Mouse (Mus musculus) embryonic facial prominence, embryonic 11.5 days (tissue): ENCODE results near the gene Lcmt1. TPM values are rescaled to one million over a fixed set of nuclear protein-coding genes. Genes with fewer than 3 reads are reported as not detected.

Source experiments
- ATAC-seq: fragments of 200-750 bp; cut with Nextera tagmentation; replicated peaks from 2 replicates; pipeline ENCODE4 v1.8.0; 2017; ENCODE audit warnings: low read depth; ENCODE audit not compliant: insufficient number of reproducible peaks, low FRiP score, low TSS enrichment
- DNase-seq: peaks from one replicate; pipeline ENCODE4 v3.0.0-alpha.2; 2015; ENCODE audit warnings: low spot score
- H3K27ac ChIP-seq: fragments of 300-500 bp; sonication (generic); replicated peaks from 2 replicates; pipeline ENCODE4 v1.5.1; 2014; ENCODE audit warnings: mild to moderate bottlenecking, low read depth, low read length, control low read depth
- H3K27me3 ChIP-seq: fragments of 300-500 bp; sonication (generic); 2 replicates; pipeline ENCODE4 v1.6.1; 2014; ENCODE audit warnings: mild to moderate bottlenecking, low read length, moderate library complexity, mixed read lengths; ENCODE audit not compliant: control insufficient read depth, insufficient read depth
- H3K36me3 ChIP-seq: fragments of 300-500 bp; sonication (generic); replicated peaks from 2 replicates; pipeline ENCODE4 v1.6.1; 2014; ENCODE audit warnings: low read depth, mild to moderate bottlenecking, low read length, moderate library complexity, mixed read lengths; ENCODE audit not compliant: control insufficient read depth, insufficient read depth
- H3K4me1 ChIP-seq: fragments of 300-500 bp; sonication (generic); 2 replicates; pipeline ENCODE4 v1.6.1; 2014; ENCODE audit warnings: low read length, mixed read lengths; ENCODE audit not compliant: control insufficient read depth, insufficient read depth
- H3K4me2 ChIP-seq: fragments of 300-500 bp; sonication (generic); 2 replicates; pipeline ENCODE4 v1.6.1; 2014; ENCODE audit warnings: low read depth, mild to moderate bottlenecking, control low read depth, low read length, moderate library complexity
- H3K4me3 ChIP-seq: fragments of 300-500 bp; sonication (generic); 2 replicates; pipeline ENCODE4 v1.5.1; 2014; ENCODE audit warnings: low read depth, low read length, control low read depth
- H3K9ac ChIP-seq: fragments of 300-500 bp; sonication (generic); replicated peaks from 2 replicates; pipeline ENCODE4 v1.6.1; 2014; ENCODE audit warnings: mild to moderate bottlenecking, control low read depth, low read length
- H3K9me3 ChIP-seq: fragments of 300-500 bp; sonication (generic); replicated peaks from 2 replicates; pipeline ENCODE4 v1.6.1; 2016; ENCODE audit warnings: mild to moderate bottlenecking, low read length, inconsistent platforms, mixed read lengths; ENCODE audit not compliant: control insufficient read depth
- WGBS: fragments of 180-500 bp; shearing (Covaris S2); extraction: QIAGEN DNeasy Blood & Tissue Kit; methylation state at CpG from one replicate; pipeline ENCODE4 v1.1.7; 2014; 5-methylcytosine and 5-hydroxymethylcytosine counted together
- polyA plus RNA-seq: library from polyadenylated mRNA; unstranded; fragments of >200 nt; fragmentation: Nextera tagmentation; extraction: Ambion mirVana; gene quantifications from 2 replicates; pipeline ENCODE4 v1.2.1, GENCODE M21; 2014

The Lcmt1 gene
- polyA plus RNA-seq, 1 experiment from 2014 or later = 74.1 TPM

- Histone ChIP-seq H3K27me3 (no peaks in the 10 kb centered on the region), H3K9ac (peak overlapping the region; percentile 86), H3K4me1 (peaks cover 5% of the 10 kb centered on the region), H3K9me3 (no peaks in the 10 kb centered on the region), H3K4me3 (peak overlapping the region; percentile 76), H3K36me3 (no peaks in the 10 kb centered on the region), H3K4me2 (peak overlapping the region; percentile 81), H3K27ac (no peak overlapping the region)
- 41% methylated on average over 9 of the region's 9 CpGs for WGBS
- DNase-seq (no peak), ATAC-seq (no peak)
Measured at GRCm38 (mm10) chr7:123370700-123371099, 1.1 kb downstream of the Lcmt1 start.

GRCm38 (mm10) chr7:123371501-123371900 is 1.9 kb downstream of the Lcmt1 start:
- no peak overlapping the region for H3K4me2 ChIP-seq
- DNase-seq = no peak
- no peaks in the 10 kb centered on the region for H3K27me3 ChIP-seq
- no peak for ATAC-seq
- no peaks in the 10 kb centered on the region for H3K36me3 ChIP-seq
- H3K27ac ChIP-seq = no peak overlapping the region
- H3K9me3 ChIP-seq = no peaks in the 10 kb centered on the region
- no peak overlapping the region for H3K9ac ChIP-seq
- WGBS = 61% methylated on average over 3 of the region's 3 CpGs
- peaks cover 5% of the 10 kb centered on the region for H3K4me1 ChIP-seq
- no peak overlapping the region for H3K4me3 ChIP-seq

GRCm38 (mm10) chr7:123377443-123378400 is 8.1 kb downstream of the Lcmt1 start:
- no peaks in the 10 kb centered on the region for H3K4me1 ChIP-seq
- peak overlapping the region; percentile 77 for H3K9ac ChIP-seq
- peak overlapping the region; percentile 86 for H3K4me3 ChIP-seq
- peak overlapping the region; percentile 86 for H3K4me2 ChIP-seq
- peak; percentile 98 for ATAC-seq
- no peaks in the 10 kb centered on the region for H3K9me3 ChIP-seq
- DNase-seq = peak; percentile 97
- 0 out of 2 replicates have a peak overlapping the region, but pooled peaks have one; percentile 28 for H3K27ac ChIP-seq
- 3% methylated on average over 41 of the region's 41 CpGs for WGBS
- no peaks in the 10 kb centered on the region for H3K36me3 ChIP-seq
- H3K27me3 ChIP-seq = no peaks in the 10 kb centered on the region

- Histone ChIP-seq H3K4me3 (no peak overlapping the region), H3K27ac (no peak overlapping the region), H3K27me3 (no peaks in the 10 kb centered on the region), H3K9me3 (no peaks in the 10 kb centered on the region), H3K36me3 (no peaks in the 10 kb centered on the region), H3K9ac (no peak overlapping the region), H3K4me1 (no peaks in the 10 kb centered on the region), H3K4me2 (no peak overlapping the region)
- 82% methylated on average over 11 of the region's 11 CpGs for WGBS
- ATAC-seq (no peak), DNase-seq (no peak)
Measured at GRCm38 (mm10) chr7:123385693-123386407, 16.3 kb downstream of the Lcmt1 start.

- H3K9me3 ChIP-seq = no peaks in the 10 kb centered on the region
- no peak for DNase-seq
- no peak overlapping the region for H3K4me3 ChIP-seq
- H3K27me3 ChIP-seq = no peaks in the 10 kb centered on the region
- no peak for ATAC-seq
- H3K4me2 ChIP-seq = no peak overlapping the region
- no peak overlapping the region for H3K9ac ChIP-seq
- 74% methylated on average over 6 of the region's 6 CpGs for WGBS
- H3K27ac ChIP-seq = no peak overlapping the region
- H3K4me1 ChIP-seq = no peaks in the 10 kb centered on the region
- no peaks in the 10 kb centered on the region; the same call in 1 of the 2 replicates for H3K36me3 ChIP-seq
Measured at GRCm38 (mm10) chr7:123389686-123390280, 20.2 kb downstream of the Lcmt1 start.

GRCm38 (mm10) chr7:123394271-123394670 is 24.7 kb downstream of the Lcmt1 start:
- WGBS = 87% methylated on average over 6 of the region's 6 CpGs
- ATAC-seq (no peak), DNase-seq (no peak)
- H3K27ac ChIP-seq = no peak overlapping the region
- no peaks in the 10 kb centered on the region; the same call in 1 of the 2 replicates for H3K36me3 ChIP-seq
- H3K4me1 ChIP-seq = no peaks in the 10 kb centered on the region
- H3K4me3 ChIP-seq = no peak overlapping the region
- H3K4me2 ChIP-seq = no peak overlapping the region
- H3K9ac ChIP-seq = no peak overlapping the region
- no peaks in the 10 kb centered on the region for H3K27me3 ChIP-seq
- no peaks in the 10 kb centered on the region for H3K9me3 ChIP-seq

- Histone ChIP-seq H3K4me2 (no peak overlapping the region), H3K36me3 (no peaks in the 10 kb centered on the region; the same call in 1 of the 2 replicates), H3K9ac (no peak overlapping the region), H3K27ac (no peak overlapping the region), H3K4me3 (no peak overlapping the region), H3K9me3 (no peaks in the 10 kb centered on the region), H3K27me3 (no peaks in the 10 kb centered on the region), H3K4me1 (no peaks in the 10 kb centered on the region)
- no peak for ATAC-seq
- 89% methylated on average over 5 of the region's 5 CpGs for WGBS
- no peak for DNase-seq
Measured at GRCm38 (mm10) chr7:123396900-123397299, 27.3 kb downstream of the Lcmt1 start.
